Mouse (Mus musculus): ENCODE results near the gene Tsga10. TPM values are rescaled to one million over a fixed set of nuclear protein-coding genes. Genes with fewer than 3 reads are reported as not detected.

Tsga10 gene
- total and polyA plus RNA-seq, 2 experiments from 2014 or later = 7.5 TPM

DNA sequence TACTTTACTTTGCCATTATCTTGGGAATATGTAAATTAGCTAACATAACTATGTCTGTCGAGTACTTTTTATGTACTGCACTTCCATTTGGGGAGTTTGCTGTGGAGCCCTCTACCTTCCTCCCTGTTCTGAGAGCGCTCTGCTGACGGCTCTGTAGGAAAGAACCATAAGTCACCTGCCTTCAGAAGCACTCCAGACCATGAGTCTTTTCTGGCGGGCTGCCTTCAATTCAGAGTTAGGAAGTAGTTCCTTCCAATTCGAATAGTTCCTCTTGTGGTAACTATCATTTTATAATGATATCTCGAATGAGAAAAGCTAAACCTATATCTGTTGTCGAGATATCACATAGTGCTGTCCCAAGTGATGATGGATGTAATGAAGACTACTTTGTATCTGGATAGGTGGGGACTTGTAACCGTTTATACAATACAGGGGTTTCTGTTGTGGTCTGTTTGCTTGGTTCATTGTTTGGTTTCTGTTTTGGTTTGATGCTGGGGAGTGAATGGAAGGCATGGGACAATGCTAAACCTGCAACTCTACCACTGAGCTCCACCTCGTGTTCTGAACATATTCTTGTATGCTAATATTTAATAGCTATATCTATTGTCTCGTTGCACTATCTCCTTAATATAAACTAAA is 1.6 kb upstream of the Tsga10 start:
- H3K9ac ChIP-seq (replicated peaks; ENCODE audit: low read length, poor library complexity, severe bottlenecking) = no peak overlapping the region
- no peaks in the 10 kb centered on the region for H3K36me3 ChIP-seq (ENCODE audit: insufficient read depth, low read length)

GRCm38 (mm10) chr1:37867056-37867455 is 827 bp upstream of the Tsga10 start:
- Histone ChIP-seq H3K27me3 (ENCODE audit: insufficient read depth, low read length) (0 out of 2 replicates have a peak, but pooled peaks cover 5% of the 10 kb centered on the region), H3K27ac (ENCODE audit: low read depth, low read length) (no peak overlapping the region), H3K4me3 (ENCODE audit: low read depth, low read length) (no peak overlapping the region), H3K9ac (replicated peaks; ENCODE audit: low read length, poor library complexity, severe bottlenecking) (no peak overlapping the region), H3K4me1 (ENCODE audit: insufficient read depth, low read length) (0 out of 2 replicates have a peak, but pooled peaks cover 3% of the 10 kb centered on the region), H3K36me3 (ENCODE audit: insufficient read depth, low read length) (no peaks in the 10 kb centered on the region), H3K9me3 (ENCODE audit: low read length) (no peaks in the 10 kb centered on the region), H3K4me2 (ENCODE audit: low read depth, low read length, poor library complexity, severe bottlenecking) (no peak overlapping the region)
- DNase-seq (ENCODE audit: low spot score) (no peak), ATAC-seq (ENCODE audit: low FRiP score) (no peak)
- WGBS = 76% methylated on average over 1 of the region's 1 CpGs
- peak; percentile 70 for TF ChIP-seq CTCF (IDR thresholded peaks at IDR 0.05)

More for the DNA sequence above, 1.6 kb upstream of the Tsga10 start:
- Histone ChIP-seq H3K4me3 (ENCODE audit: low read depth, low read length) (no peak overlapping the region), H3K9me3 (ENCODE audit: low read length) (no peaks in the 10 kb centered on the region), H3K4me2 (ENCODE audit: low read depth, low read length, poor library complexity, severe bottlenecking) (no peak overlapping the region), H3K27me3 (ENCODE audit: insufficient read depth, low read length) (0 out of 2 replicates have a peak, but pooled peaks cover 5% of the 10 kb centered on the region), H3K4me1 (ENCODE audit: insufficient read depth, low read length) (0 out of 2 replicates have a peak, but pooled peaks cover 3% of the 10 kb centered on the region), H3K27ac (ENCODE audit: low read depth, low read length) (no peak overlapping the region)
- DNase-seq (ENCODE audit: low spot score) (no peak), ATAC-seq (ENCODE audit: low FRiP score) (no peak)
- no peak for TF ChIP-seq CTCF (IDR thresholded peaks at IDR 0.05)
- WGBS = 73% methylated on average over 10 of the region's 10 CpGs

DNA sequence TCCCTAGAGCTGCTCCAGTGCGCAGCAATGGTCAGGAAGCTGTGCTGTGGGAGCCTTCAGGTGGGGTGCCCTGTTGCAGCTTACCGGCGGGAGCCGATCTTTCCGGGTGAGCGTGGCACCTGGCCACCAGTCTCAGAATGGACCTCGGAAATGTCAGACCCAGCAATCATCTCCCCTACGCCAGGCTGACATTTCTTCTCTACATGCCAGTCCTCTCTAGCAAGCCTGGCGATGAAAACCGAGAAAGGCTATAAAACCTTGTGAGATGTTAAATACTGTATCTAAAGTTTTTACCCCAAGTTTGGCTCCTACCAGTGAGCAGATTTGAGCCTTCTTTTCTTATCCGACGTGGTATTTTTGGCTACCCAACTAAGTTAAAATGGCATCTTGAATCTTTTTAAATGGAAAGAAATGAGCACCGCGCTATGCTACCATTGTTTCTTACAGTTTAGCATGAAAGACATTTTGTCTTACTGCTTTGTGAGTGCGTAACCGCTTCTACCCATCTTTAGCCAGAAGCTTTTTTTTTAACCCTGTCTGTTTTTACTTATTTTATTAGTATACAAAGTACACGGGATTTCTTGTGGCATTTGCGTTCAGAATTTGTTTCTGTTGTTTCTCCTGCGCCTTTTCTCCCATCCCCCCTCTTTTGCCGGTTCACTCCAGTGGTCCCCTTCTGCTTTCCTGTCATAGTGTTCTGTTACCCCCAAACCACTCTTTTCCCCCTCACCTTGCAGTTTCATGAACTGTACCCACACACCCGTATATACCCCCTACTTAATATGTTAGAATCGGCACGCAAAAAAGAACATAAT is 621 bp downstream of the Tsga10 start:
- H3K9me3 ChIP-seq (ENCODE audit: low read length) = no peaks in the 10 kb centered on the region
- DNase-seq (ENCODE audit: low spot score) (peak; percentile 14), ATAC-seq (ENCODE audit: low FRiP score) (no peak)
- peak overlapping the region; percentile 65 for H3K4me2 ChIP-seq (ENCODE audit: low read depth, low read length, poor library complexity, severe bottlenecking)
- H3K36me3 ChIP-seq (ENCODE audit: insufficient read depth, low read length) = no peaks in the 10 kb centered on the region
- no peak for TF ChIP-seq CTCF (IDR thresholded peaks at IDR 0.05)
- no peaks in the 10 kb centered on the region for H3K4me1 ChIP-seq (ENCODE audit: insufficient read depth, low read length)
- peak overlapping the region; percentile 90 for H3K27ac ChIP-seq (ENCODE audit: low read depth, low read length)
- 0 out of 2 replicates have a peak, but pooled peaks cover 5% of the 10 kb centered on the region for H3K27me3 ChIP-seq (ENCODE audit: insufficient read depth, low read length)
- peak overlapping the region; percentile 76 for H3K9ac ChIP-seq (replicated peaks; ENCODE audit: low read length, poor library complexity, severe bottlenecking)
- 9% methylated on average over 23 of the region's 23 CpGs for WGBS
- H3K4me3 ChIP-seq (ENCODE audit: low read depth, low read length) = peak overlapping the region; percentile 72

GRCm38 (mm10) chr1:37864511-37865400 is 1.5 kb downstream of the Tsga10 start:
- ATAC-seq (ENCODE audit: low FRiP score) (peak; percentile 96), DNase-seq (ENCODE audit: low spot score) (peak; percentile 99)
- H3K4me2 ChIP-seq (ENCODE audit: low read depth, low read length, poor library complexity, severe bottlenecking) = peak overlapping the region; percentile 65
- no peaks in the 10 kb centered on the region for H3K9me3 ChIP-seq (ENCODE audit: low read length)
- peak overlapping the region; percentile 90 for H3K27ac ChIP-seq (ENCODE audit: low read depth, low read length)
- TF ChIP-seq CTCF (IDR thresholded peaks at IDR 0.05) = peak; percentile 73
- WGBS = under 1% methylated on average over 79 of the region's 90 CpGs
- H3K4me3 ChIP-seq (ENCODE audit: low read depth, low read length) = peak overlapping the region; percentile 72
- H3K9ac ChIP-seq (replicated peaks; ENCODE audit: low read length, poor library complexity, severe bottlenecking) = peak overlapping the region; percentile 76
- 0 out of 2 replicates have a peak, but pooled peaks cover 5% of the 10 kb centered on the region for H3K27me3 ChIP-seq (ENCODE audit: insufficient read depth, low read length)
- no peaks in the 10 kb centered on the region for H3K4me1 ChIP-seq (ENCODE audit: insufficient read depth, low read length)
- no peaks in the 10 kb centered on the region for H3K36me3 ChIP-seq (ENCODE audit: insufficient read depth, low read length)

DNA sequence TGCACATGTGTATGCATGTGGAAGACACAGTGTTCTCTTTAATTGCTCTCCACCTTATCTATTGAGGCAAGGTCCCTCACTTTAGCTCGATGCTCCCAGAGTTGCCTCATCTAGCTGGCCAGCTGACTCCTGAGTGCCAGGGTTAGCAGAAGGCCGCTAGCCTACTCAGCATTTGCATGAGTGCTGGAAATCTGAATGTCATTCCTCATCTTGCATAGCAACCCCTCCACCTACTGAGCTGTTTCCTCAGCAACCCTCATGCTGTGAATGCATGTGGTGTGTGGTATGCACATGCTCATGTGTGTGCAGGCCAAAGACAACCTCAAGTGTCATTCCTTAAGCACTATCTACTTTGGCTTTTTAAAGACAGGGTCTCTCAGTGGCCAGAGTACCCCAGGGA is 15.5 kb downstream of the Tsga10 start:
- H3K27ac ChIP-seq (ENCODE audit: low read depth, low read length) = no peak overlapping the region
- DNase-seq (ENCODE audit: low spot score) (no peak), ATAC-seq (ENCODE audit: low FRiP score) (no peak)
- H3K36me3 ChIP-seq (ENCODE audit: insufficient read depth, low read length) = peaks cover 6% of the 10 kb centered on the region; the same call in 1 of the 2 replicates
- H3K4me1 ChIP-seq (ENCODE audit: insufficient read depth, low read length) = no peaks in the 10 kb centered on the region
- no peak overlapping the region for H3K4me3 ChIP-seq (ENCODE audit: low read depth, low read length)
- no peaks in the 10 kb centered on the region for H3K9me3 ChIP-seq (ENCODE audit: low read length)
- 66% methylated on average over 2 of the region's 2 CpGs for WGBS
- TF ChIP-seq CTCF (IDR thresholded peaks at IDR 0.05) = no peak
- H3K27me3 ChIP-seq (ENCODE audit: insufficient read depth, low read length) = no peaks in the 10 kb centered on the region
- no peak overlapping the region for H3K4me2 ChIP-seq (ENCODE audit: low read depth, low read length, poor library complexity, severe bottlenecking)
- no peak overlapping the region for H3K9ac ChIP-seq (replicated peaks; ENCODE audit: low read length, poor library complexity, severe bottlenecking)

All from midbrain, postnatal 0 days (tissue).